18 mouse cellular contexts compared by ENCODE assay signal in the genomic region with DNA sequence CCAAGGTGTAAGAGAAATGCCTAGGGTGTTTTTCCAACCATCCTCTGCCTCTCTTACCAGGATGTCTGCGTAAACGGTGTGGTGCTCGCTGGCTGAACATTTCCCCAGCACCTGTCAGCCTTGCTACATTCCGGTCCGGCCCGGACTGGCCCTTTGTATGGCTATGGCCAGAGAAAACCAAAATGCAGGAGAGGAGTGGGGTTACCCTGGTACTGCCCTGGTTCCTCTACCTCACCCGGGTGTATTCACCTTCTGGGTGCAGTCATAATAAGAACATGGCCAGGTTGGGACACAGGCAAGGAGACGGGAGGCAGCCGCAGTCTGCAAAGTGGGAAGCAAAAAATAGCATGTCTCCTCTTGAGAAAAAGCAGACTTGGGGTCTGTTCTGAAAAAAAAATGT. TPM values are rescaled to one million over a fixed set of nuclear protein-coding genes. Genes with fewer than 3 reads are reported as not detected.
"Had no signal": no experiment of that assay in that cellular context is flagged by ENCODE, and none has a peak within 500 bp of the region (broad histone marks: within the 10 kb centered on the region; RNA-seq: fewer than 3 reads in every experiment).

No protein-coding gene starts in this region.

- H3K36me3 ChIP-seq: liver, embryonic 13.5 days had no signal

- DNase-seq: kidney, adult 2 months; kidney, postnatal 25 days; layer of hippocampus, postnatal 36 days; liver, embryonic 13.5 days; lung, postnatal 4 days; midbrain, embryonic 14.5 days; thymus, postnatal 25 days had no signal

- H3K4me3 ChIP-seq: left cerebral cortex, adult 2 months; liver, embryonic 13.5 days had no signal

- H3K27ac ChIP-seq: kidney, postnatal 0 days; left cerebral cortex, adult 2 months; liver, embryonic 13.5 days had no signal

- H3K27me3 ChIP-seq: liver, embryonic 13.5 days had no signal

RNA-seq across cellular contexts. Expression of a gene that starts 9.2 kb away (rescaled TPM):
- total RNA-seq: layer of hippocampus, postnatal 36 days; left cerebral cortex, adult 2 months; liver, adult 2 months; megakaryocyte progenitor cell, adult 5-6 weeks; megakaryocyte-erythroid progenitor cell, adult 5-6 weeks; midbrain, postnatal 0 days had no signal
- polyA plus RNA-seq: kidney, adult 2 months; kidney, postnatal 0 days; large intestine, adult 2 months; limb, embryonic 11.5 days; liver, adult 2 months; liver, embryonic 13.5 days; lung, adult 2 months; lung, embryonic 16.5 days; midbrain, embryonic 14.5 days; stomach, embryonic 14.5 days had no signal
